Mouse (Mus musculus) regulatory T cell (primary cell): ENCODE measurements at regions not wholly inside any gene's neighbourhood (a gene's known extent, or its start where the extent isn't known, plus 50 kb on each side); places are given as distances from the start of the nearest gene placed in this dataset.

ENCODE experiments used
- in situ Hi-C: fragments of 300-600 bp; cut with MboI, MseI; formaldehyde crosslinking; loops from one replicate; pipeline ENCODE4 v1.15.1; 2025; ENCODE audit warnings: high pct_unique_total_duplicates

- in situ Hi-C loops, result no loop called here
These were observed 196.4 kb downstream of the Sox4 start for GRCm38 (mm10) chr13:28756915-28757765.

GRCm38 (mm10) chr13:28754207-28754606 lies 199.3 kb downstream of the Sox4 start:
- in situ Hi-C loops, result no loop called here

- in situ Hi-C loops, result no loop called here
These were observed 202.4 kb downstream of the Sox4 start for GRCm38 (mm10) chr13:28750949-28751692.

GRCm38 (mm10) chr13:28740158-28740670 lies 213.3 kb downstream of the Sox4 start:
- in situ Hi-C loops, result no loop called here

- in situ Hi-C loops, result no loop called here
These were observed 215.1 kb downstream of the Sox4 start for GRCm38 (mm10) chr13:28738160-28739100.

GRCm38 (mm10) chr13:28732475-28732874 lies 221.0 kb downstream of the Sox4 start:
- in situ Hi-C loops, result no loop called here

GRCm38 (mm10) chr13:28732036-28732435 lies 221.5 kb downstream of the Sox4 start:
- in situ Hi-C loops, result no loop called here

GRCm38 (mm10) chr13:28730059-28730580 lies 223.4 kb downstream of the Sox4 start:
- in situ Hi-C loops, result no loop called here

GRCm38 (mm10) chr13:28728768-28729167 lies 224.7 kb downstream of the Sox4 start:
- in situ Hi-C loops, result no loop called here

GRCm38 (mm10) chr13:28724300-28724699 lies 229.2 kb downstream of the Sox4 start:
- in situ Hi-C loops, result no loop called here

GRCm38 (mm10) chr13:28722074-28722473 lies 231.4 kb downstream of the Sox4 start:
- in situ Hi-C loops, result no loop called here

- in situ Hi-C loops, result no loop called here
These were observed 231.9 kb downstream of the Sox4 start for GRCm38 (mm10) chr13:28721548-28721981.

- in situ Hi-C loops, result no loop called here
These were observed 232.8 kb downstream of the Sox4 start for GRCm38 (mm10) chr13:28720639-28721239.

GRCm38 (mm10) chr13:28720169-28720568 lies 233.3 kb downstream of the Sox4 start:
- in situ Hi-C loops, result no loop called here

GRCm38 (mm10) chr13:28718868-28719265 lies 234.6 kb downstream of the Sox4 start:
- in situ Hi-C loops, result no loop called here

GRCm38 (mm10) chr13:28718169-28718867 lies 235.2 kb downstream of the Sox4 start:
- in situ Hi-C loops, result no loop called here

- in situ Hi-C loops, result no loop called here
These were observed 236.1 kb downstream of the Sox4 start for GRCm38 (mm10) chr13:28717404-28717803.

- in situ Hi-C loops, result no loop called here
These were observed 243.5 kb downstream of the Sox4 start for GRCm38 (mm10) chr13:28709966-28710365.

- in situ Hi-C loops, result no loop called here
These were observed 252.2 kb downstream of the Sox4 start for GRCm38 (mm10) chr13:28701309-28701708.

GRCm38 (mm10) chr13:28700081-28700480 lies 253.4 kb downstream of the Sox4 start:
- in situ Hi-C loops, result no loop called here
